Mouse (Mus musculus) forebrain, embryonic 12.5 days (tissue): ENCODE data around the gene Fam3b. TPM values are rescaled to one million over a fixed set of nuclear protein-coding genes. Genes with fewer than 3 reads are reported as not detected.

Experiments
- ATAC-seq: fragments of 200-750 bp; cut with Nextera tagmentation; 2 replicates; pipeline ENCODE4 v1.8.0; 2017; ENCODE audit warnings: moderate TSS enrichment; ENCODE audit not compliant: low FRiP score
- H3K27ac ChIP-seq: fragments of 300-500 bp; sonication (generic); 2 replicates; pipeline ENCODE4 v1.5.1; 2016; ENCODE audit warnings: mild to moderate bottlenecking
- H3K27me3 ChIP-seq: fragments of 300-500 bp; sonication (generic); 2 replicates; pipeline ENCODE4 v1.6.1; 2016; ENCODE audit warnings: mild to moderate bottlenecking
- H3K36me3 ChIP-seq: fragments of 300-500 bp; sonication (generic); replicated peaks from 2 replicates; pipeline ENCODE4 v1.6.1; 2016; ENCODE audit warnings: mild to moderate bottlenecking
- H3K4me1 ChIP-seq: fragments of 300-500 bp; sonication (generic); 2 replicates; pipeline ENCODE4 v1.6.1; 2016
- H3K4me2 ChIP-seq: fragments of 300-500 bp; sonication (generic); 2 replicates; pipeline ENCODE4 v1.6.1; 2016; ENCODE audit warnings: mild to moderate bottlenecking, moderate library complexity
- H3K4me3 ChIP-seq: fragments of 300-500 bp; sonication (generic); replicated peaks from 2 replicates; pipeline ENCODE4 v1.5.1; 2016; ENCODE audit warnings: mild to moderate bottlenecking
- H3K9ac ChIP-seq: fragments of 300-500 bp; sonication (generic); 2 replicates; pipeline ENCODE4 v1.6.1; 2016; ENCODE audit warnings: mild to moderate bottlenecking
- H3K9me3 ChIP-seq: fragments of 300-500 bp; sonication (generic); 2 replicates; pipeline ENCODE4 v1.6.1; 2016
- WGBS: fragments of 180-500 bp; shearing (Covaris S2); methylation state at CpG from one replicate; pipeline ENCODE4 v1.1.7; 2016; 5-methylcytosine and 5-hydroxymethylcytosine counted together
- polyA plus RNA-seq: library from polyadenylated mRNA; unstranded; fragments of >200 nt; fragmentation: Nextera tagmentation; extraction: Ambion mirVana; gene quantifications from 2 replicates; pipeline ENCODE4 v1.2.1, GENCODE M21; 2016

Fam3b gene
- polyA plus RNA-seq, 1 experiment from 2014 or later: not detected

- H3K27ac ChIP-seq: no peak overlapping the region
- H3K9me3 ChIP-seq: no peaks in the 10 kb centered on the region
- H3K4me1 ChIP-seq: no peaks in the 10 kb centered on the region
- no peak overlapping the region for H3K4me2 ChIP-seq
- H3K9ac ChIP-seq: no peak overlapping the region
- no peak overlapping the region for H3K4me3 ChIP-seq
- no peaks in the 10 kb centered on the region for H3K27me3 ChIP-seq
- ATAC-seq: no peak
- H3K36me3 ChIP-seq: no peaks in the 10 kb centered on the region
- WGBS: 95% methylated on average over 3 of the region's 3 CpGs
Measured at GRCm38 (mm10) chr16:97475581-97475980, 39.0 kb downstream of the Fam3b start.

GRCm38 (mm10) chr16:97474671-97475070 is 39.9 kb downstream of the Fam3b start:
- Histone ChIP-seq H3K9me3 (no peaks in the 10 kb centered on the region), H3K9ac (no peak overlapping the region), H3K4me2 (no peak overlapping the region), H3K4me1 (no peaks in the 10 kb centered on the region), H3K27ac (no peak overlapping the region), H3K4me3 (no peak overlapping the region), H3K27me3 (no peaks in the 10 kb centered on the region), H3K36me3 (no peaks in the 10 kb centered on the region)
- no peak for ATAC-seq
- WGBS: 74% methylated on average over 2 of the region's 2 CpGs

- Histone ChIP-seq H3K4me3 (no peak overlapping the region), H3K27me3 (no peaks in the 10 kb centered on the region), H3K9ac (no peak overlapping the region), H3K9me3 (no peaks in the 10 kb centered on the region), H3K27ac (no peak overlapping the region), H3K4me1 (no peaks in the 10 kb centered on the region), H3K36me3 (no peaks in the 10 kb centered on the region), H3K4me2 (no peak overlapping the region)
- 77% methylated on average over 4 of the region's 4 CpGs for WGBS
- no peak for ATAC-seq
Measured at GRCm38 (mm10) chr16:97467993-97468791, 46.4 kb downstream of the Fam3b start.

- ATAC-seq: no peak
- H3K4me1 ChIP-seq: peaks cover 7% of the 10 kb centered on the region
- WGBS: 85% methylated on average over 3 of the region's 3 CpGs
- H3K9me3 ChIP-seq: no peaks in the 10 kb centered on the region
- no peak overlapping the region for H3K9ac ChIP-seq
- H3K27me3 ChIP-seq: no peaks in the 10 kb centered on the region
- H3K4me2 ChIP-seq: no peak overlapping the region
- H3K4me3 ChIP-seq: no peak overlapping the region
- H3K27ac ChIP-seq: no peak overlapping the region
- H3K36me3 ChIP-seq: no peaks in the 10 kb centered on the region
Measured at GRCm38 (mm10) chr16:97467472-97467871, 47.1 kb downstream of the Fam3b start.

- 58% methylated on average over 4 of the region's 4 CpGs for WGBS
Measured at GRCm38 (mm10) chr16:97466182-97466957, 48.2 kb downstream of the Fam3b start.

GRCm38 (mm10) chr16:97462481-97463181 is 52.0 kb downstream of the Fam3b start, which contains the start of gene Mx1:
Gene Mx1 (minus strand): TSS chr16:97462907.
- peak; percentile 55; the same call in 1 of the 2 replicates for ATAC-seq
- Histone ChIP-seq H3K36me3 (no peaks in the 10 kb centered on the region), H3K4me3 (no peak within 1 kb of the TSS), H3K9me3 (no peaks in the 10 kb centered on the region), H3K27ac (no peak within 1 kb of the TSS), H3K4me1 (peaks cover 7% of the 10 kb centered on the region), H3K9ac (no peak within 1 kb of the TSS), H3K4me2 (no peak within 1 kb of the TSS), H3K27me3 (no peaks in the 10 kb centered on the region)
- WGBS: 16% methylated on average over 4 of the region's 4 CpGs

More at GRCm38 (mm10) chr16:97466182-97466957, 48.2 kb downstream of the Fam3b start:
- no peaks in the 10 kb centered on the region for H3K36me3 ChIP-seq
- no peak overlapping the region for H3K4me2 ChIP-seq
- H3K9ac ChIP-seq: no peak overlapping the region
- no peak for ATAC-seq
- peaks cover 7% of the 10 kb centered on the region for H3K4me1 ChIP-seq
- no peak overlapping the region for H3K27ac ChIP-seq
- no peaks in the 10 kb centered on the region for H3K9me3 ChIP-seq
- H3K27me3 ChIP-seq: no peaks in the 10 kb centered on the region
- no peak overlapping the region for H3K4me3 ChIP-seq

GRCm38 (mm10) chr16:97461271-97461670 is 53.3 kb downstream of the Fam3b start:
- H3K9me3 ChIP-seq: no peaks in the 10 kb centered on the region
- H3K4me1 ChIP-seq: peaks cover 7% of the 10 kb centered on the region
- H3K9ac ChIP-seq: no peak overlapping the region
- H3K27ac ChIP-seq: no peak overlapping the region
- H3K4me3 ChIP-seq: no peak overlapping the region
- no peak for ATAC-seq
- no peaks in the 10 kb centered on the region for H3K27me3 ChIP-seq
- H3K4me2 ChIP-seq: no peak overlapping the region
- H3K36me3 ChIP-seq: no peaks in the 10 kb centered on the region
- 76% methylated on average over 2 of the region's 2 CpGs for WGBS

- no peaks in the 10 kb centered on the region for H3K27me3 ChIP-seq
- H3K36me3 ChIP-seq: no peaks in the 10 kb centered on the region
- no peak overlapping the region for H3K27ac ChIP-seq
- H3K4me3 ChIP-seq: no peak overlapping the region
- ATAC-seq: no peak
- H3K4me1 ChIP-seq: peaks cover 7% of the 10 kb centered on the region
- no peaks in the 10 kb centered on the region for H3K9me3 ChIP-seq
- no peak overlapping the region for H3K4me2 ChIP-seq
- WGBS: 92% methylated on average over 1 of the region's 1 CpGs
- no peak overlapping the region for H3K9ac ChIP-seq
Measured at GRCm38 (mm10) chr16:97459831-97460230, 54.8 kb downstream of the Fam3b start.

GRCm38 (mm10) chr16:97447386-97447785 is 67.2 kb downstream of the Fam3b start:
- no peak overlapping the region for H3K4me2 ChIP-seq
- H3K27me3 ChIP-seq: no peaks in the 10 kb centered on the region
- H3K27ac ChIP-seq: no peak overlapping the region
- H3K36me3 ChIP-seq: no peaks in the 10 kb centered on the region
- H3K9me3 ChIP-seq: no peaks in the 10 kb centered on the region
- no peaks in the 10 kb centered on the region for H3K4me1 ChIP-seq
- H3K4me3 ChIP-seq: no peak overlapping the region
- H3K9ac ChIP-seq: no peak overlapping the region
- no peak for ATAC-seq

GRCm38 (mm10) chr16:97443670-97444263 is 70.8 kb downstream of the Fam3b start:
- H3K4me1 ChIP-seq: no peaks in the 10 kb centered on the region
- H3K36me3 ChIP-seq: no peaks in the 10 kb centered on the region
- no peak overlapping the region for H3K9ac ChIP-seq
- H3K4me2 ChIP-seq: no peak overlapping the region
- ATAC-seq: 0 out of 2 replicates have a peak, but pooled peaks have one; percentile 44
- H3K27me3 ChIP-seq: no peaks in the 10 kb centered on the region
- no peak overlapping the region for H3K4me3 ChIP-seq
- 53% methylated on average over 14 of the region's 14 CpGs for WGBS
- H3K9me3 ChIP-seq: no peaks in the 10 kb centered on the region
- no peak overlapping the region for H3K27ac ChIP-seq

- Histone ChIP-seq H3K9me3 (no peaks in the 10 kb centered on the region), H3K36me3 (no peaks in the 10 kb centered on the region), H3K9ac (no peak overlapping the region), H3K4me1 (no peaks in the 10 kb centered on the region), H3K4me3 (no peak overlapping the region), H3K27me3 (no peaks in the 10 kb centered on the region), H3K4me2 (no peak overlapping the region), H3K27ac (no peak overlapping the region)
- ATAC-seq: no peak
- WGBS: 86% methylated on average over 9 of the region's 9 CpGs
Measured at GRCm38 (mm10) chr16:97441967-97442366, 72.6 kb downstream of the Fam3b start.

- no peak for ATAC-seq
Measured at GRCm38 (mm10) chr16:97438191-97438590, 76.4 kb downstream of the Fam3b start.

More at GRCm38 (mm10) chr16:97438191-97438590, 76.4 kb downstream of the Fam3b start:
- WGBS: 78% methylated on average over 3 of the region's 3 CpGs
- no peak overlapping the region for H3K27ac ChIP-seq
- H3K4me1 ChIP-seq: no peaks in the 10 kb centered on the region
- no peaks in the 10 kb centered on the region for H3K36me3 ChIP-seq
- H3K9me3 ChIP-seq: no peaks in the 10 kb centered on the region
- no peak overlapping the region for H3K4me2 ChIP-seq
- no peak overlapping the region for H3K4me3 ChIP-seq
- no peaks in the 10 kb centered on the region for H3K27me3 ChIP-seq
- H3K9ac ChIP-seq: no peak overlapping the region
